Mouse (Mus musculus) cerebellum, adult 2 months (tissue): ENCODE measurements at regions not wholly inside any gene's neighbourhood (a gene's known extent, or its start where the extent isn't known, plus 50 kb on each side); places are given as distances from the start of the nearest gene placed in this dataset.

Experiments used
- CTCF ChIP-seq: fragments of 200-500 bp; IDR thresholded peaks from 2 replicates; pipeline ENCODE4 v1.5.1; 2011; ENCODE audit warnings: low read depth, mild to moderate bottlenecking, control low read depth, low read length, moderate library complexity, borderline replicate concordance; ENCODE audit not compliant: insufficient read depth
- POLR2A ChIP-seq: fragments of 200-500 bp; IDR thresholded peaks from 2 replicates; pipeline ENCODE4 v1.6.1; 2011; ENCODE audit warnings: low read length, control low read depth, borderline replicate concordance; ENCODE audit not compliant: insufficient read depth

DNA sequence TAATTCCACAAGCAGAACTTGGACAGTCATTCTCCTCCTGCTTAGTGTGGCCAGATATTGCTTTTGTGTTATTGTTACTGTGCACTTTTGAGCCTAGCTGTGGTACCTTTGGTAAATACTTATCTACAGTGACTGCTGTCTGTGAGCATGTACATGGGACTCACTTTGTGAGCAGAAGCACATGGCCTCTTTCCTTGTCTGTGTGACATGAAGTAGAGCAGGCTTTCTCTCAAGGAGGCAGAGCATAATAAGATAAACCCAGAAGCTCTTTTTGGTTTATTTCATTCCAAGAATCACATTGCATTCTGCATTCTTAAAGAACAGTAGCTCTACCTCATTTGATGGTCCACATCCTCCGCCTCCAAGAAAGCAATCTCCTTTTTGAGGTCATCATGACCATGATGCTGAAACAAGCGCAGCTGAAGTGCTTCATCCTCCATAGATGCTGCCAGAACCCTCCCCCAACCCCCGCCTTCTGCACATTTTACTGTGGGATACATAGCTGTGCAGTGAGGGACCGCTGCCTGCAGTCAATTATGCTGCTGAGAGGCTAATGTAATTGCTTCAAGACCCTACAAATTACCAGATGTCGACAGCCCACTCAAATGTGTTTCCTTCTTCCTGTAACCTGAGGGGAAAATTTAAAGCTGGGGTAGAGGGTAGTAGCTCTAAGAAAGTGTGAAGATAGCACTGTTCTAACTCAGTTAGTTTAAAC, 463.0 kb upstream of the Sphkap start:
- TF ChIP-seq CTCF (no peak), POLR2A (no peak)
